23 mouse cellular contexts compared by ENCODE assay signal in genomic region chr1:190886014-190886413, GRCm38 (mm10).
"Had no signal": no experiment of that assay in that cellular context is flagged by ENCODE, and none has a peak within 500 bp of the region (broad histone marks: within the 10 kb centered on the region; RNA-seq: fewer than 3 reads in every experiment).

No protein-coding gene starts in this region.

- ATAC-seq: hindbrain, postnatal 0 days; intestine, embryonic 16.5 days had no signal

- H3K4me3 ChIP-seq: gastrocnemius, adult 2 months; heart, embryonic 10.5 days; heart, embryonic 12.5 days; hindbrain, embryonic 13.5 days; hindbrain, embryonic 15.5 days; kidney, embryonic 15.5 days; limb, embryonic 13.5 days had no signal

- DNase-seq: gastrocnemius, adult 2 months; gastrocnemius, postnatal 10 days; gastrocnemius, postnatal 25 days; heart, adult 18-20 months; heart, postnatal 10 days; heart, postnatal 4 days; kidney, adult 11 months; kidney, adult 2 months; kidney, adult 9 months; kidney, postnatal 14 days; kidney, postnatal 36 days; layer of hippocampus, adult 9-11 months; layer of hippocampus, postnatal 36 days; left cerebral cortex, postnatal 4 days had no signal

- H3K4me2 ChIP-seq: heart, embryonic 12.5 days; hindbrain, embryonic 13.5 days; hindbrain, embryonic 15.5 days; kidney, embryonic 15.5 days; limb, embryonic 13.5 days had no signal

- H3K27me3 ChIP-seq: heart, embryonic 12.5 days; hindbrain, embryonic 13.5 days; hindbrain, embryonic 15.5 days; kidney, embryonic 15.5 days; limb, embryonic 13.5 days had no signal

- H3K4me1 ChIP-seq: heart, embryonic 10.5 days; hindbrain, embryonic 13.5 days; hindbrain, embryonic 15.5 days; kidney, embryonic 15.5 days; limb, embryonic 13.5 days had no signal

- H3K27ac ChIP-seq: gastrocnemius, adult 2 months; heart, embryonic 10.5 days; hindbrain, embryonic 13.5 days; hindbrain, embryonic 15.5 days; hindbrain, postnatal 0 days; kidney, embryonic 15.5 days; kidney, postnatal 0 days; limb, embryonic 13.5 days had no signal

- H3K9ac ChIP-seq: heart, embryonic 12.5 days; hindbrain, embryonic 13.5 days; hindbrain, embryonic 15.5 days; kidney, embryonic 15.5 days; limb, embryonic 13.5 days had no signal

- H3K9me3 ChIP-seq: heart, embryonic 10.5 days; heart, embryonic 12.5 days; hindbrain, embryonic 13.5 days; hindbrain, embryonic 15.5 days; kidney, embryonic 15.5 days; limb, embryonic 13.5 days had no signal
